Mouse (Mus musculus) testis, adult 2 months (tissue): Measurements from ENCODE around the gene Kif7.

ENCODE experiments used
- CTCF ChIP-seq: fragments of 200-500 bp; IDR thresholded peaks from 2 replicates; pipeline ENCODE4 v1.5.1; 2012; ENCODE audit warnings: low read depth, mild to moderate bottlenecking, inconsistent platforms, low read length, moderate library complexity; ENCODE audit not compliant: control insufficient read depth, insufficient read depth, insufficient replicate concordance
- POLR2A ChIP-seq: fragments of 200-500 bp; IDR thresholded peaks from 2 replicates; pipeline ENCODE4 v1.6.1; 2012; ENCODE audit warnings: low read depth, mild to moderate bottlenecking, inconsistent platforms, low read length, moderate library complexity; ENCODE audit not compliant: control insufficient read depth

DNA sequence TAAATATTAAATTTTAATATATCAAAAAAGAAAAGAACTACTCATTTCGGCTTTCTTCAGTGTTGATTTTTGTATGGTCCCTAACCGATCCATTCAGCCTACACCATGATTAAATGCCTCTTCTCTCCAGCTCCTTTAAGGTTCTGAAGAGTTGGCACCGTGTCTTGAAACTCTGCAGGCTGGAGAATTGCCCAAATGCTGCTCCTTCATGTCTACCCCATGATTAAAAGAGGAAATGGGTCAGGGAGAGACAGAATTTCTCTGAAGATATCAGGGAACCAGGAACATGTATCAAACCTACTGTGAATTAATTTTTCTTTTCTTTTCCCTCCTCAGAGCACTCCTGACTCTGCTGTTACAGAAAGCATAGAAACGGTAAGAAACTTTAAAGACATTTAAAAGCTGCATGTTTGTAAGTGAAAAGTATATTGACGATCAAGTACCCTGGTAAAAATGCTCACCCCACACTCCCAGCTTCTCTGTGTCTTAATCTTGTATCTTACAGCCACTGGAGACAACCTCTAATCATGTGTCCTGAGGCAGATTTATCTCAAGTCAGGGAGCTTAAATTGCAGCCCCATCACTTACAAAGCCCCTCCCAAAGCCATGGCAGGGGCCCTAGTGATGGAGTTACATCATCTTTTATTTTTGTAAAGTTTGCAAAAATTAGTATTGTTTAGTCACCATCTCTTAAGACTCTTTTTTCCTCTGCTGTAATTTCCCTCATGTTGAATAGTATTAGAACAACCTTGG lies 45.8 kb upstream of the Kif7 start:
- TF ChIP-seq POLR2A (no peak), CTCF (no peak)
